Mouse (Mus musculus) lung, postnatal 0 days (tissue): ENCODE measurements at regions not wholly inside any gene's neighbourhood (a gene's known extent, or its start where the extent isn't known, plus 50 kb on each side); places are given as distances from the start of the nearest gene placed in this dataset.

ENCODE experiments used
- CTCF ChIP-seq: IDR thresholded peaks from 2 replicates; pipeline ENCODE4 v1.5.1; 2016; ENCODE audit warnings: antibody characterized with exemption, mild to moderate bottlenecking
- EP300 ChIP-seq: IDR thresholded peaks from 2 replicates; pipeline ENCODE4 v1.6.1; 2016; ENCODE audit warnings: antibody characterized with exemption, mild to moderate bottlenecking, control low read depth

GRCm38 (mm10) chr1:42475629-42476028, 219.9 kb upstream of the Pou3f3 start:
- no peak for TF ChIP-seq CTCF
- TF ChIP-seq EP300: no peak
